Mouse (Mus musculus) fibroblast of lung, adult 2 months (primary cell): Measurements from ENCODE around the gene Msantd1.

Source experiments
- DNase-seq: peaks from one replicate; pipeline ENCODE4 v3.0.0-alpha.2; 2011; ENCODE audit warnings: low read depth

Gene Msantd1

DNA sequence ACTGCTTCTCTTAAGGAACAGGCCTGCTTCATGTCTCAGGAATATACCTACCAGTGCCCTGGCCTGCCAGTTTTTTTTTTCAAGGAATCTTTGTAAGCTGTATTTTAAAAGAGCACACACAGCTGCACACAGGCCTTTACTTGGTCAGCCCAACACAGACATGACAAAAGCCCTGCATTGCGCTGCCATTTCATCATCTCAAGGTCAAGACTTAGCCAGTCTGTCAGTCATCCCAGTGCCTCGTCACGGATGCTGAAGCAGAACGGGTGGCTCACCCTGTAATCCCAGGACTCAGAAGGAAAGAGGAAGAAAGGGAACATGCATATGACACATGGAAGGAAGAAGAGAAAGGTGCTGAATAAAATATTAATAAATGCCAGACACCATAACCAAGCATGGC lies 19.8 kb downstream of the Msantd1 start:
- no peak for DNase-seq

DNA sequence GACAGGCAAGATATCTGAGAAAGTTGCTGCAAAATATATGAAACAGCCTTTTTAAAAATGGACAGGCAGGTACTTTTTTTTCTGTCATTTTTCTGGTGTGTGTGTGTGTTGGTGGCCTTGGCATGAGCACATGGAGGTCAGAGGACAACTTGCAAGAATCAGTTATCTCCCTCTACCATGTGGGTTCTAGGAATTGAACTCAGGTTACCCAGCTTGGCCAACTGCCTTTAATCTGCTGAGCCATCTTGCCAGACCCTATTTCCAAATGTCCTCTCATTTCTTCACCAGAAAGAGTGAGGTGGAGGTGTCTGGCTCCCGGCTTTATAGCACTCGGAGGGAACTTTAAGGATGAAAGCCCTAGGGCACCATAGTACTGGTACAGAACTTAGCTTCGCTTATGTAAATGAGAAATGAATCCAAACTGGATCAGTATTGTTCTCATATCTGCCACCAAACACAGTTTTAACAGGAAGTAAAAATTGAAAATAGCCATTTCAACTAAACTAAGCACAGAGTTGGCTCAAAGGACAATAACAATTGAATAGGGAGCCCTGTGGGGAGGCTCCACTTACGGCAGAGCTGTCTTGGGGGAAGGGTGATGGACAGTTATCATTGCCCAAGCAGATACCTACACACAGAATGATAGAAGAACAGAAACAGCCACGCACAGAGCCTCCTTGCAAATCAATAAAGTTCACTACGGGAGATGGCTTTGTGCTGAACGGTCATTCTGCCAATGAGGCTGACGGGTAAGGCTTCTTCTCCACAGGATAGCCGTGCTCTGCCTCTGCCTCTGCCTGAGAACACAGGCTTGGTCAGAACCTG lies 22.6 kb downstream of the Msantd1 start:
- no peak for DNase-seq

DNA sequence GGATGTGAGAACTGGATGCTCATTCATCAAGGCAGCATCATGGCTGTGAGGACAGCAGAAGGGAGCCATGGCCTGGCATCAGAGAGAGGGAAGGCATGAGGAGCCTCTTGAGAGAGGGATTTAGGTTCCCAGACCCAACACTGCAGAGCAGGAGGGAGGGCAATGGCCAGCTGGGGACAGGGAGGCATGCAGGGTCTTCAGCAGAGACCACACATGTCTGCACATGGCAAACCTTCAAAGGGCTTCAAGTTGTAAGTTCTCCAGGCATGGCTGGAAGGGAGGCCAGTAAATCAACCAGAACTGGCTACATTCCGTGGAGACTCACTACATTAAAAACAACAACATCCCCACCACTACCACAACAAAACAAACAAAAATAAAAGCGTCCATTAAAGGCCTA lies 23.3 kb downstream of the Msantd1 start:
- no peak for DNase-seq

DNA sequence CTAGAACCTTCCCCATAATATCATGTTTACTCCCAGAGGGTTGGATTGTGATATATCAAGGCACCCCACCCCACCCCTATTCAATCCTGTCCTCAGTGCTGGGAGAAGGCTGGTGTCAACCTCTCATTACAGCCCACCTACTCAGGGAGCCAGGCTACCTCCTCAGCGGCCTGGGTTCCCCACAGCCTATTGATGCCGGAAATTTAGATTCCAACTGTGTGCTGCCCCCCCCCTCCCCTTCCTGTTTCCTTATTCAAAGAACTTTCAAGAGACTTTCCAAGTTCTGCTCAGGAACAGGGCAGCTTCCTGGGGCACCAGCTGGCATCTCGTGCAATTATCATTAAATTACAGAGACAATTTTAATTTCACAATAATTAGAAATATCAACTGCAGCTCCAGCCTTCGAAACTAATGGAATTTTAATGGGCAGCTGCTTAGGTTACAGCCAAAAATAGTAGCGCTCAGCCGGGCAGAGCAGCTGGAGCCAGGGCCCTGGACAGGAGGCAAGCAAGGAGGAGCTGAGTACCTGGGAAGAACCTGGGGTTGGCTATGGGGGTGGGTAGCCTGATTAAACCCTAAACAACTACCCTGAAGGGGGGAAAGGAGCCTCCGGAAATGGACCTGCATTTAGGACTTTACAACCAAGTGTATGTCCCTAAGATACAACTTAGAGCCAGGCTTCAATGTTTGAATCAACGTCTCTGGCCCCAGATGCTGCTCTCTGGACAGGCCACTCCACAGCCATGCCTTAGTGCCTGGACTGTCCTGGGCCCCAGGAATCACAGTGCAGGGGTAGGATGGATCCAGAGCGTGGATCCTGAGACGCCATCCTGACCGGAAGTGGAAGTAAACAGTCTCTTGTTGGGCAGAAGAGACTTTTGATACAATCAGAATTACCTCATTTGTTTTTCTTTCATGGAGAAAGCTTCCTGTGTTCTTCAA lies 24.0 kb downstream of the Msantd1 start:
- DNase-seq = no peak

DNA sequence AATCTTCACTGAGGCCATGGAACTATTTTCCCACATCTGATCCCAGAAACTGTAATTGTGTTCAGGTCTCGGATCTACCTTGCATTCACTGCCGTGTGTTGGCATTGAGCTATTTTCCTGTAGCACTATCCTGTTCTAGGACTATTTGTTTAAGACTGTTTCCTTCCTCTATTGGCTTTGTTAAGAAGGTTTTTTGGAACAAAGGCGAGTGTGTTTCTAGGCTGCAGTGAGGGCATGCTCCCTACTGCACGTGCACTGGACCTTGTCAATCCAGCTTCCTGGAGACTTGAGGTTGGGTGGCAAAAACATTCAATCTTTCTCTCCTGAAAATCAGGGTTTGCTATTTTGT lies 24.6 kb downstream of the Msantd1 start:
- DNase-seq = no peak

DNA sequence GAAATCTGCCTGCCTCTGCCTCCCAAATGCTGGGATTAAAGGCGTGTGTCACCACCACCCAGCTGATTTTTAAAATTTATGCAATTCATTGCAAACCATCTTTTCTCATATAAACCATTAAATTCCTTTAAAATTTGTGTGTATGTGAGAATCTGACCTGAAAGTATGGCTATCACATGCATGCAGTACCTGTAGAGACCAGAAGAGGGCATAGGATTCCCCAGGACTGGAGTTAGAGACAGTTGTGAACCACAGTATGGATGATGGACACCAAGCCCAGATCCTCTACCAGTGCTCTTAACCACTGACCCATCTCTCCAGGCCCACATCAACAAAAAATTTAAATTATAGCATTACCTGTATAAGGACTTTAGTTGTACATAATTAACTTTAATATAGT lies 25.6 kb downstream of the Msantd1 start:
- DNase-seq = no peak

DNA sequence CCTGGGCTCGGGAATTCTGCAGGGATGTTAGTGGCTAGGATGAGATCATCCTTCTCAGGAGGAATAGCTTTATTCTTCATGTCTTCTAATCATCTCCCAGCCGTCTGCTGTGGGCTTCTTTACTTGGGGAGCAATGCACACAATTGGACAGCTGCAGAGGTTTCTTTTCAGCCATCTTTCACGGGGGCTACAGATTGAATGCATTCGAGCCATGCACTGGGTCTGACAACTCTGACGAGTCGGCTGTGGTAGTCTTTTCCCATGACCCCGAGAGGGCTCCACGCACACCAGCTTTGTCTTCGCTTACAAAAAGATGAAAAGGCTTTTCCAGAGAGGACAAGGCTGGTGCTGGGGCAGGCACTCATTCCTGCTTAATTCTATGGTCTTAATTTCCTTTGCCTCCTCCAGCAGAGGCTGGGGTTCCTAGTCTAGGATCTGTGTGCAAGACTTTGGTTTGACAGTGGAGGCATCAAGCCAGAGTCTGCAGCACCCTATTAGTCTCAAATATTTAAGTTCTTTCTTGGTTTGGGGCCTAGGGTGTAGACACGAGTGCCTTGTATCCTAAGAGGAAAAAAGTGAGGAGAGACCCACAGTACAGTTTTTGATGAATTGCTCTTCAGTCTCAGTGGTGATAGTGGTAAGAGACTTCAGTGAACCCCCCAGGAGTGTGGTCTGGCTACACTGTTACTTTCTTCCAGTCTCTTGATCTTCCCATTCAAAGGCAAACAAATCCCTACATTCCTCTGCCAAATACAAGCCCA lies 34.1 kb downstream of the Msantd1 start:
- no peak for DNase-seq

DNA sequence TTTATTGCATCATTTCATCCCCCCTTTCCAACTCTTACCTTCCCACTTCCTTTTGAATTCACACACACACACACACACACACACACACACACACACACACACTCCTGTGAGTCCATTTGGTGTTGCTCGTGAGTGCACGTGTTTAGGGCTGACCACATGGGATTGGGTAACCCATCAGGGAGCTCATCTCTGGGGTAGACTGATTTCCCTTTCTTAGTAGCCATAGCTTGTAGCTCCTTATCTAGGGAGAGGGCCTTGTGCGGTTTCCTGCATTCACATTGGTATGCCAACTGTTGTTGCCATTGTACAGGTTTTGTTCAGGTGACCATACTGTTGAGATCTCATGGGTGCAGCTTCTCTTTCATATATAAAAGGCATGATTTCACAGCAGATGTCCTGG lies 35.6 kb downstream of the Msantd1 start:
- no peak for DNase-seq

DNA sequence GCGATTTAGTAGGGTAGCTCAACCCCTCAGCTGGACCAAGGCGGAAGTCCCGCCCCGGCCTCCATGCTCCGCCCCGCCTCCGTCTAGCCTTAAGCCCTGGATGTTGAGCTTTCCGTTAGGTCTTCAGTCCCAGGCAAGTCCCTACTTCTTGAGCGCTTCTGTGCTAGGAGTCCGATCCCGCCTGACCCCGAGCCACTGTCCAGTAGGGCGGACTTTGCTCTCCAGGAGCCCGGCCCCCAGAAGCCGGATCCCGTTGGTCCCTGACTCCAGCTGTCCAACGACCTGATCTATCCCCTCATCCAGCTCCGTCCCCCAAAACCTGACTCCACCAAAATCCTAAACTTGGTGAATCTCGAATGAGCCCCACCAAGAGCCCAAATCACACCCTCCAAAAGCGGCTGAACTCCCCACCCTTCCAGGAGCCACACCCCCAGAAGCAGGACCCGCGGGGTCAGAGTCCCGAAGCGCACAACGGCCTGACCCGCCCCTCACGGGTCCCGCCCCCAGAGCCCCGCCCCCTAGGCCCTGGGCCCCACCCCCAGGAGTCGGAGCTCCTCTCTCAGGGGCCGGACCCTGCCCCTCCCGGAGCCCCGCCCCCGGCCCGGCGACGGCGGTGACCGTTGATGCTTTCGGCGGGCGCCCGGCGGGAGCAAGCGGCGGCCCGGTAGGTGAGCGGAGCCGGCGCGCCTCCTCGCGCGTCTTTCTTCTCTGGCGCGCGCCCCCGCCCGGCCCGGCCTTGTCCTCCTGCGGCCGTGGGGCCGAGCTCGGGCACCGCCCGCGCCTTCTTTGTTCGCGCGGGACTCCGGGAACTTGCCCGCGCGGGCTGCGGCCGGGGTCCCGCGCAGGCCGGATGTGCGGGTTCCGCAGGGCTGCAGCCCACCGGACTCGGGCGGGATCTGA lies 41.3 kb downstream of the Msantd1 start, which contains the start of gene Rgs12:
TSS of gene Rgs12 (plus strand) at position 585 of the 900 bp plus-strand sequence.
- DNase-seq = no peak

DNA sequence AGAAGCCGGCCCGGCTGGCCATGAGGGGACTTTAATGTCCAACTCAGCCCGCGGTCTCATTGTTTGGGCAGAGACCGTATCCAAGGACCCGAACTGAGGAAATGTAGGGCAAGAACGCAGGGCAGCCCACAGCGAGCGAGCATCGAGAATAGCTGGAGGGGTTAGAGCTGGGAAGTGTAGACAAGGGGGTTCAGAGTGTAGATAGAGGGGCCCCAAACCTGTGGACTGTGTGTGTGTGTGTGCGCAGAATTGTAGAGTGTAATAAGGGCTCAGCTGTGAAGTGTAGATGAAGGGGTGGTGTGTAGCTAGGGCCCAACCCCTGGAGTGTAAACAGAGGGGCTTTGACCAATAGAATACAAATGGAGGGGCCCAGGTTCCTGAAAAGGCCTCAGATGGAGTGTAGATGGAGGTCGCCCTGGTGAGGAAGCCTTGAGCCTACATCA lies 42.0 kb downstream of the Msantd1 start:
- DNase-seq = no peak

DNA sequence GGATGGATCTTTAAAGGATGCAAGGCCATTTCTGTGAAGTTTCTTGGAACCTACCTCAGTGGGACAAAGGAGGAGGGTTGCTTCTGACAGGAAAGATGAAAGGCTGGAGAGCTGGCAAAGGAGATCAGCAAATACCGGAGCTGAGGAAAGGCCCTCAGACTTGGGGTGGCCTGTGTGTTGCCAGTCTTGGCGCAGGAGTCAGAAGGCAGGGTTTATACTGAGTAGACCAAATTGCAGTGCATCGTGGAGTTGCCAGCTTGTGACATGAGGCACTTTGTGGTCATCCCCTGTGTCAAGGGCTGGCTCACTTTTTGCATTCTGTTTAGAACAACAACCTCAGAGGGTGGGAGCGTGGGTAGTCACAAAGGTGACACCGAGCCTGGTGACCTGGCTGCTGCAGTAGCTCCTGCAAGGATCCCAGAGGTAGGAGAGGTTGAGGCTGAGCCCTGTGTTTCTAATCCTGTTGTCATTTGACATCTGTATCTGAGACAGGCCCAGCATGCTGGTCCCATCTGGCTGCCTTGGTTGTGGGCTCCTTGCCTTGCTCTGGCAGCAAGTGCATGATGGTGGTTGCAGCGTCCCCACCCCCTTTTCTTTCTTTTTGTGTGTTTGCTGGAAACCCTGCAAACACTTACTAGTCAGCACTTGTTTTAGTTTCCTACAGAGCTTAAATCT lies 42.8 kb downstream of the Msantd1 start:
- no peak for DNase-seq

DNA sequence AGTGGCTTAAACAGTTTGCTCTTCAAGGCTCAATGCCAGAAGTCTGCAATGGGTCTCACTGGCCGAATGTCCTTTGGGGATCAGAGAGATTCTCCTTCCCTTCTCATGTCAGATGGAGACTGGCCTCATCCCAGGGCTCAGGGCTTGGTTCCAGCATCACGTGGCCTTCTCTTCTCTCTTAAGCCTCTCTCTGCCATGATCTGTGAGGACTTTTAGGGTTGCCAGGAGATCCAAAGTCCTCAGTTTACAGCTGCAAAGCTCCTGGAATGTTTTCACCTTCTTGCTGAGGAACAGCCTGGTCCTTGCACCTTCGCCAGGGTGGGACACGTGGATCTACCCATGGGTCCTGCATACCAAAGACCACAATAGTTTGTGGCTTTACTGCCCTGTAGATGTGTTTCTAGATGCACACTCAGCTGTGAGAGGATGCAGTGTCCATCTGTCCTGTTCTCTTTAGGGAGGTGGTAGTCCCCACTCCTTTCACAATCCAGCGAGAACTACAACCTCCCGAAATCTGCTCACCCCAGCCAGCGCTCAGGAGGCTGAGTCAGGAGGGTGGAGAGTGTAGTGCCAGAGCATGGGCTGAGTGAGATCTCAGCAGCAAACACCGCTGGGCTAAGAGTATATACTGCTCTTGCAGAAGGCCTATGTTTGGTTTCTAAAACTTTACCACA lies 43.5 kb downstream of the Msantd1 start:
- no peak for DNase-seq

DNA sequence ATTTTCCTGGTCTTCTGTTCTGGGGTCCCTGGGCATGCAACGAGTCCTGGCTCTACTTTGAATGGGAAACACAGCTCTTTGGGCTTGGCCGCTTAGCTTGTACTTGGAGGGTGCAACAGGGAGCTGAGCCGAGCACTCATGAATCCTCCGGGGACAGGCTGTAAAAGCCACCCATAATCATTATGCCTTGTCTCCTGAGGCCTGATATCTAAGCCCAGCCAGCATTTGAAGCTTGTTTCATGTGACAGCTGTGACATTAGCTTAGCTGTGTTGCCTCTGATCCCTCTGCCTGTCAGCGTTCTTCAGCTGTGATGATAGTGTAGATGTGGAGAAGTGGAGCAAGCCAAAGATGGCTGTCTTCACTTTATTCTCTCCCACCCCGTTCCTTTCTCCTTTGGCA lies 46.7 kb downstream of the Msantd1 start:
- no peak for DNase-seq

DNA sequence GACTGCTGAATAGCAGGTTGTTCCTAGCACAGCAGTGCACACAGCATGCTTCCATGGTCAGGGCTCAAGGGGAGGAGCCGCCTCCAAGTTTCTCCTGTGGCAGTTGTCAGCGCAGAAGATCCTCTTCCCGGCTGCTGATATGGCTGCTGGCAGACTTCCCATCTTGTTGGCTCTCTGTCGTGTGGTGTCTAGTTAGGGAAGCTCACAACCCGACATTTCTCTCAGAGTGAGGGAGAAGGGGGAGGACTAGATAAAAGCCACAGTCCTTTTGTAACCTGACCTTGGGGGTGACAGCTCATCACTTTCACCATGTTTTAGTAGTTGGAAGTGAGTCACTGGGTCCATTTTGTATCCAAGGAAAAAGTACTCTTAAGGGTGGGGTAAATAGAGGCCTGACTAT lies 47.8 kb downstream of the Msantd1 start:
- no peak for DNase-seq

DNA sequence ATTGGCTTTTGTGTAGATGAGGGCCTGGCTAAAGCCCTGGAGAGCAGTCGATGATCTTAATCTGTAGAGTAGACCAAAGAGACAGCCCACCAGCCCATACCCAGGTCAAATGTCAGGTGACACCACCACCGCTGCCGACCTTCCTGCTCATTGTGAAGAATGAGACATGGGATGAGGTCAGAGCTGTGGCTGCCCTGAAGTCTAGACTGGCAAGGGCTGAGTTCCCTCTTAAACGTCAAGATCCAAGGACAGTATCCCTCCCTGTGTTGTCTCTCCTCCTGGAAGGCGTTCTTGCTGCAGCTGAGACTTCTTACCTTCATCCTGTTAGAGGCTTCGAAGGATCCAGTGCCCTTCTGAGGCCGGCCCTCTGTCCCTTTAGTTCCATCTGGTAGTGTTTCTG lies 48.3 kb downstream of the Msantd1 start:
- DNase-seq = no peak

DNA sequence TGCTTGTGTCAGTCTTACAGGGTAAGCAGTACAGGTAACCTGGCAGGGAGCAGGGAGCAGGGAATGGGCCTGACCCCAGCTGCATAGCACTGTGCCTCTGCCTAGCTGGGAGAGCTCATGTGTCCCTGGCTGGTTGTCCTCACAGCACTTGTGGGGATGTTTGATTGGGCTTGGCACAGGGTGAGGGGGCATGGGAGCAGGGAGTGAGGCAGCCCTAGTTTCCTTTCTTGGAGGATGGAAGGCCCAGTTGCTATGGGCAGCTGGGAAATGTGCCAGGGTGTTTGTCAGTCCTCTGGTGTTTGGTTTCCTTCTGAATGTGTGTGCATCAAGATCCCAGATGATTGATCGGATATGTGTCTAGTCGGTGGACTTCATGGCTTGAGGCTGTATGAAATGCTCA lies 49.2 kb downstream of the Msantd1 start:
- DNase-seq = no peak

DNA sequence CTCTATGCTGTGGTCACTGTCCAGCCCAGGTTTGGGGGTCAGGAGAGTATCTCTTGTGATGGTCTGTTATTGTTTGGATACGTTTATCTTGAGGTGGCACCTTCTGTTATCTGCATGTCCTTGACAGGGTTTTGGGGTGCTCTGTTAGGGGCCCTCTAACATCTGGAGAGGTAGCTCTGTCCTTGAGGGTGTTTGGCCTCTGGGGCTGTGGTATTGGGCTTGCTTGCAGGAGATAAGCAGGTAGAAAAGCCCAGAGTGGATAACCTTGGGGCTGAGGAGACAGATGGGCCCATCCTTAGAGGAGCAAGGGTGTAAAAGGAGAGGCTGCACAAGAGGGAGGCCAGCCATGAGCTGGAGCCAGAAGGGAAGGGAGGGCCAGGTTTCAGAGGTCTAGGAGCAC lies 52.2 kb downstream of the Msantd1 start:
- no peak for DNase-seq

DNA sequence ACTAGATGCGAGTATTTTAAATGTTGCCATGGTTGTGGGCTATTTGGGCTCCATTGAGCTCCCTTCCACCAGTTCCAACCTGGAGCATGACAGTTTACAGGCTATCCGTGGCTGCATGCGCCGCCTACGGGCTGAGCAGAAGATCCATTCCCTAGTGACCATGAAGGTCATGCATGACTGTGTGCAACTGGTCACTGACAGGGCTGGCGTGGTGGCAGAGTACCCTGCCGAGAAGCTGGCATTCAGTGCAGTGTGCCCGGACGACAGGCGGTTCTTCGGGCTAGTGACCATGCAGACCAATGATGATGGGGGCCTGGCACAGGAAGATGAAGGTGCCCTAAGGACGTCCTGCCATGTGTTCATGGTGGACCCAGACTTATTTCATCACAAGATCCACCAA lies 57.7 kb downstream of the Msantd1 start:
- no peak for DNase-seq

DNA sequence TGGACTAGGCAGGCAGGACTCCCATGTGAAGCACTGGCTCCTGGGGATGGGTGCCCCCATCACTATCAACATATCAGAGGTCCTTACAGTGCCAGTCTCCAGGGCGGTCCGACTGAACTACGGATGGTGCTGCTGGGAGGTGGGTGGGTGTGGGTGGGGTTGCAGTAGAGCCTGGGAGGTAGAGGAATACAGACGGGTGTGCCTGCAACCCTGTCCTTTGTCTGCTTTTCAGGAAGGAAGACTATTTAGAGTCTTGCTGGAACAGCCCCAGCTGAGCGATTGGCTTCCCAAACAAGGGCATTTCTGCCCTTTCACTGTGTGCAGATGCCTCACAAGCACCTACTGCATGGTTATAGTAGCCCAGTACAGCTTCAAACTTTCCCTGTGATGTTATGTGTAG lies 60.6 kb downstream of the Msantd1 start:
- no peak for DNase-seq

DNA sequence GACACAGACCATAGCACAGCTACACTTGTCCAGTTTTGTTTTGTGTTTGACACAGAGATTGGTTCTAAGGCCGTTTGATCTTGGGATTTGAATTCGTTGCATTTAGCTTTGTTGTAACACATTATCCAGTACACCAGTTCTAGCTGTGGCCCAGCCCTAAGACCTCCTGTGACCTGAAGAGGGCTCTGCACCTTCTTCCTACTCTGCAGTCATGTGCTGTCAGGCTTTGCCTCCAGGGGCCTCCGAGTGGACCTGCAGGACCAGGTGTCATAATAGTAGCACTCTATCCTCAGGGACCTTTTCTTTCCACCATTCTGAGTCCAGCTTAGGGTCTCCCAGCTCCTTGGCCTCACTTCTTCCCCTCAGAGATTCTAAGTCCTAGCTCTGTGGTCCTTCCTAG lies 64.7 kb downstream of the Msantd1 start:
- DNase-seq = no peak
